Mouse (Mus musculus): ENCODE measurements around the gene Vwa5a. TPM values are rescaled to one million over a fixed set of nuclear protein-coding genes. Genes with fewer than 3 reads are reported as not detected.

Gene Vwa5a
- 9.0 and 9.2 TPM in 2 replicates for polyA plus RNA-seq (2016; fragmentation: Nextera tagmentation; extraction: Ambion mirVana)

- peaks cover 11% of the 10 kb centered on the region for H3K4me1 ChIP-seq
- WGBS (ENCODE audit: insufficient replicate concordance), result 1% methylated on average over 4 of the region's 4 CpGs
Measured at GRCm38 (mm10) chr9:38718102-38718501, at the start of gene Vwa5a. TSS of gene Vwa5a (plus strand) at chr9:38718268.

GRCm38 (mm10) chr9:38672887-38673286 lies 45.2 kb upstream of the Vwa5a start:
- H3K9ac ChIP-seq, result no peak overlapping the region
- H3K9me3 ChIP-seq (replicated peaks), result no peaks in the 10 kb centered on the region
- H3K4me1 ChIP-seq, result no peaks in the 10 kb centered on the region
- H3K4me3 ChIP-seq, result no peak overlapping the region
- no peak overlapping the region for H3K4me2 ChIP-seq
- no peak for ATAC-seq
- H3K27me3 ChIP-seq (replicated peaks), result no peaks in the 10 kb centered on the region
- no peak overlapping the region for H3K27ac ChIP-seq
- 47% methylated on average over 2 of the region's 2 CpGs for WGBS (ENCODE audit: insufficient replicate concordance)
- H3K36me3 ChIP-seq, result no peaks in the 10 kb centered on the region

More at GRCm38 (mm10) chr9:38718102-38718501, at the start of gene Vwa5a:
- Histone ChIP-seq H3K9ac (peak within 1 kb of the TSS; percentile 66), H3K9me3 (replicated peaks) (no peaks in the 10 kb centered on the region), H3K4me2 (peak within 1 kb of the TSS; percentile 76), H3K4me3 (peak within 1 kb of the TSS; percentile 66), H3K27ac (peak within 1 kb of the TSS; percentile 70), H3K36me3 (peaks cover 5% of the 10 kb centered on the region; the same call in 1 of the 2 replicates), H3K27me3 (replicated peaks) (no peaks in the 10 kb centered on the region)
- ATAC-seq, result peak; percentile 73

- no peak for ATAC-seq
- Histone ChIP-seq H3K27ac (no peak within 1 kb of the TSS), H3K9ac (no peak within 1 kb of the TSS), H3K27me3 (replicated peaks) (no peaks in the 10 kb centered on the region), H3K4me3 (no peak within 1 kb of the TSS), H3K4me2 (no peak within 1 kb of the TSS), H3K9me3 (replicated peaks) (no peaks in the 10 kb centered on the region), H3K36me3 (no peaks in the 10 kb centered on the region), H3K4me1 (no peaks in the 10 kb centered on the region)
- 70% methylated on average over 2 of the region's 2 CpGs for WGBS (ENCODE audit: insufficient replicate concordance)
Measured at GRCm38 (mm10) chr9:38674501-38674900, 43.6 kb upstream of the Vwa5a start, which contains the start of gene Olfr918. TSS of gene Olfr918 (minus strand) at chr9:38674601.

- H3K27ac ChIP-seq, result peak overlapping the region; percentile 70
- H3K4me3 ChIP-seq, result peak overlapping the region; percentile 66
- peaks cover 10% of the 10 kb centered on the region for H3K36me3 ChIP-seq
- peaks cover 11% of the 10 kb centered on the region for H3K4me1 ChIP-seq
- ATAC-seq, result peak; percentile 93
- no peaks in the 10 kb centered on the region for H3K27me3 ChIP-seq (replicated peaks)
- WGBS (ENCODE audit: insufficient replicate concordance), result 5% methylated on average over 3 of the region's 3 CpGs
- peak overlapping the region; percentile 76 for H3K4me2 ChIP-seq
- H3K9ac ChIP-seq, result peak overlapping the region; percentile 66
- H3K9me3 ChIP-seq (replicated peaks), result no peaks in the 10 kb centered on the region
Measured at GRCm38 (mm10) chr9:38718927-38719441, 916 bp downstream of the Vwa5a start.

GRCm38 (mm10) chr9:38724044-38724443 lies 6.0 kb downstream of the Vwa5a start:
- H3K27me3 ChIP-seq (replicated peaks), result no peaks in the 10 kb centered on the region
- peaks cover 31% of the 10 kb centered on the region for H3K36me3 ChIP-seq
- peaks cover 7% of the 10 kb centered on the region for H3K4me1 ChIP-seq
- no peak overlapping the region for H3K9ac ChIP-seq
- WGBS (ENCODE audit: insufficient replicate concordance), result 80% methylated on average over 1 of the region's 1 CpGs
- H3K4me3 ChIP-seq, result no peak overlapping the region
- no peak for ATAC-seq
- no peaks in the 10 kb centered on the region for H3K9me3 ChIP-seq (replicated peaks)
- H3K4me2 ChIP-seq, result no peak overlapping the region
- H3K27ac ChIP-seq, result no peak overlapping the region

- Histone ChIP-seq H3K9ac (no peak overlapping the region), H3K4me2 (no peak overlapping the region)
- WGBS (ENCODE audit: insufficient replicate concordance), result 68% methylated on average over 3 of the region's 3 CpGs
Measured at GRCm38 (mm10) chr9:38728218-38728617, 10.2 kb downstream of the Vwa5a start.

GRCm38 (mm10) chr9:38741408-38741807 lies 23.3 kb downstream of the Vwa5a start:
- Histone ChIP-seq H3K4me2 (no peak overlapping the region), H3K27me3 (replicated peaks) (no peaks in the 10 kb centered on the region), H3K9ac (no peak overlapping the region), H3K4me3 (no peak overlapping the region), H3K4me1 (peaks cover 20% of the 10 kb centered on the region), H3K9me3 (replicated peaks) (no peaks in the 10 kb centered on the region), H3K27ac (no peak overlapping the region), H3K36me3 (peaks cover 6% of the 10 kb centered on the region)
- ATAC-seq, result no peak
- WGBS (ENCODE audit: insufficient replicate concordance), result 52% methylated on average over 1 of the region's 1 CpGs

More at GRCm38 (mm10) chr9:38728218-38728617, 10.2 kb downstream of the Vwa5a start:
- Histone ChIP-seq H3K27ac (no peak overlapping the region), H3K4me3 (no peak overlapping the region), H3K4me1 (no peaks in the 10 kb centered on the region), H3K36me3 (peaks cover 26% of the 10 kb centered on the region), H3K27me3 (replicated peaks) (no peaks in the 10 kb centered on the region), H3K9me3 (replicated peaks) (no peaks in the 10 kb centered on the region)
- ATAC-seq, result no peak

GRCm38 (mm10) chr9:38744619-38745315 lies 26.7 kb downstream of the Vwa5a start:
- Histone ChIP-seq H3K27ac (peak overlapping the region; percentile 70), H3K9me3 (replicated peaks) (no peaks in the 10 kb centered on the region), H3K27me3 (replicated peaks) (no peaks in the 10 kb centered on the region), H3K4me1 (peaks cover 20% of the 10 kb centered on the region), H3K36me3 (no peaks in the 10 kb centered on the region), H3K4me3 (no peak overlapping the region), H3K4me2 (peak overlapping the region; percentile 20), H3K9ac (no peak overlapping the region)
- 48% methylated on average over 4 of the region's 4 CpGs for WGBS (ENCODE audit: insufficient replicate concordance)
- ATAC-seq, result peak; percentile 100

- Histone ChIP-seq H3K9me3 (replicated peaks) (no peaks in the 10 kb centered on the region), H3K36me3 (no peaks in the 10 kb centered on the region), H3K4me3 (no peak within 1 kb of the TSS), H3K27ac (no peak within 1 kb of the TSS), H3K4me1 (no peaks in the 10 kb centered on the region), H3K4me2 (no peak within 1 kb of the TSS), H3K27me3 (replicated peaks) (no peaks in the 10 kb centered on the region), H3K9ac (no peak within 1 kb of the TSS)
- ATAC-seq, result no peak
- WGBS (ENCODE audit: insufficient replicate concordance), result 72% methylated on average over 1 of the region's 1 CpGs
Measured at GRCm38 (mm10) chr9:38751999-38752398, 33.9 kb downstream of the Vwa5a start, which contains the start of gene Olfr920. TSS of gene Olfr920 (plus strand) at chr9:38752299.

- no peaks in the 10 kb centered on the region for H3K27me3 ChIP-seq (replicated peaks)
- H3K36me3 ChIP-seq, result no peaks in the 10 kb centered on the region
- H3K9me3 ChIP-seq (replicated peaks), result no peaks in the 10 kb centered on the region
- no peak within 1 kb of the TSS for H3K27ac ChIP-seq
- no peaks in the 10 kb centered on the region for H3K4me1 ChIP-seq
- H3K4me3 ChIP-seq, result no peak within 1 kb of the TSS
- ATAC-seq, result no peak
- no peak within 1 kb of the TSS for H3K4me2 ChIP-seq
- H3K9ac ChIP-seq, result no peak within 1 kb of the TSS
Measured at GRCm38 (mm10) chr9:38772768-38773167, 54.7 kb downstream of the Vwa5a start, which contains the start of gene Olfr921. TSS of gene Olfr921 (plus strand) at chr9:38773068.

GRCm38 (mm10) chr9:38792689-38793088 lies 74.6 kb downstream of the Vwa5a start:
- Histone ChIP-seq H3K4me3 (no peak overlapping the region), H3K27ac (no peak overlapping the region), H3K4me1 (no peaks in the 10 kb centered on the region), H3K4me2 (no peak overlapping the region), H3K9ac (no peak overlapping the region), H3K36me3 (no peaks in the 10 kb centered on the region), H3K9me3 (replicated peaks) (no peaks in the 10 kb centered on the region), H3K27me3 (replicated peaks) (no peaks in the 10 kb centered on the region)
- 56% methylated on average over 2 of the region's 2 CpGs for WGBS (ENCODE audit: insufficient replicate concordance)
- ATAC-seq, result no peak

All from liver, embryonic 12.5 days (tissue).